Mouse (Mus musculus) G1E (cell line): Measurements from ENCODE around the gene Morn1. TPM values are rescaled to one million over a fixed set of nuclear protein-coding genes. Genes with fewer than 3 reads are reported as not detected.

Source experiments
- ATAC-seq: 2 replicates; pipeline ENCODE4 v1.8.0; 2016; ENCODE audit warnings: mild to moderate bottlenecking; ENCODE audit not compliant: insufficient number of reproducible peaks, poor library complexity, low FRiP score, severe bottlenecking; ENCODE audit errors: extremely low read depth
- DNase-seq: peaks from one replicate; pipeline ENCODE4 v3.0.0; 2012; ENCODE audit warnings: low spot score
- H3K27me3 ChIP-seq: 2 replicates; pipeline ENCODE4 v1.6.1; 2012; ENCODE audit warnings: mild to moderate bottlenecking, low read length, inconsistent platforms; ENCODE audit not compliant: insufficient read depth
- H3K36me3 ChIP-seq: replicated peaks from 2 replicates; pipeline ENCODE3; 2012; ENCODE audit warnings: mild to moderate bottlenecking, inconsistent platforms
- H3K4me1 ChIP-seq: 2 replicates; pipeline ENCODE4 v1.6.1; 2012; ENCODE audit warnings: low read depth, low read length, inconsistent platforms, mixed read lengths; ENCODE audit not compliant: insufficient read depth
- H3K4me3 ChIP-seq: 2 replicates; pipeline ENCODE4 v1.5.1; 2012; ENCODE audit warnings: low read depth, mild to moderate bottlenecking, inconsistent platforms, low read length, moderate library complexity, mixed read lengths
- H3K9me3 ChIP-seq: replicated peaks from 2 replicates; pipeline ENCODE4 v1.6.1; 2012; ENCODE audit warnings: inconsistent platforms
- CTCF ChIP-seq: IDR thresholded peaks from 2 replicates; pipeline ENCODE4 v1.5.1; 2012; ENCODE audit warnings: low read depth, low read length, inconsistent platforms, mixed read lengths
- GATA1 ChIP-seq: IDR thresholded peaks from 2 replicates; pipeline ENCODE4 v1.6.1; 2012; ENCODE audit warnings: borderline replicate concordance, low read length, inconsistent platforms, mixed read lengths
- GATA2 ChIP-seq: IDR thresholded peaks from 2 replicates; pipeline ENCODE4 v1.6.1; 2012; ENCODE audit warnings: low read depth, low read length, inconsistent platforms, borderline replicate concordance
- POLR2AphosphoS5 ChIP-seq: IDR thresholded peaks from 2 replicates; pipeline ENCODE4 v1.6.1; 2012; ENCODE audit warnings: low read depth, low read length, inconsistent platforms; ENCODE audit not compliant: insufficient replicate concordance
- TAL1 ChIP-seq: conservative IDR thresholded peaks from 2 replicates; pipeline ENCODE4 v1.6.1; 2012; ENCODE audit warnings: low read depth, low read length, inconsistent platforms, mixed read lengths
- polyA plus RNA-seq: library from polyadenylated mRNA; stranded (reverse); fragments of >175 nt; gene quantifications from 2 replicates; pipeline ENCODE4 v1.2.3, GENCODE M21; 2012
- total RNA-seq, 2 experiments: library from RNA; stranded (forward) in 1 of 2; stranded (reverse) in 1 of 2; fragments of 200-1000 nt in 1 of 2; fragments of >200 nt in 1 of 2; fragmentation: Nextera tagmentation in 1 of 2; gene quantifications; 2 replicates each; pipeline ENCODE4 v1.2.3; 2014 to 2017

Gene Morn1
- total and polyA plus RNA-seq, 3 experiments, result 2.3 to 5.3 (median 2.9) TPM

DNA sequence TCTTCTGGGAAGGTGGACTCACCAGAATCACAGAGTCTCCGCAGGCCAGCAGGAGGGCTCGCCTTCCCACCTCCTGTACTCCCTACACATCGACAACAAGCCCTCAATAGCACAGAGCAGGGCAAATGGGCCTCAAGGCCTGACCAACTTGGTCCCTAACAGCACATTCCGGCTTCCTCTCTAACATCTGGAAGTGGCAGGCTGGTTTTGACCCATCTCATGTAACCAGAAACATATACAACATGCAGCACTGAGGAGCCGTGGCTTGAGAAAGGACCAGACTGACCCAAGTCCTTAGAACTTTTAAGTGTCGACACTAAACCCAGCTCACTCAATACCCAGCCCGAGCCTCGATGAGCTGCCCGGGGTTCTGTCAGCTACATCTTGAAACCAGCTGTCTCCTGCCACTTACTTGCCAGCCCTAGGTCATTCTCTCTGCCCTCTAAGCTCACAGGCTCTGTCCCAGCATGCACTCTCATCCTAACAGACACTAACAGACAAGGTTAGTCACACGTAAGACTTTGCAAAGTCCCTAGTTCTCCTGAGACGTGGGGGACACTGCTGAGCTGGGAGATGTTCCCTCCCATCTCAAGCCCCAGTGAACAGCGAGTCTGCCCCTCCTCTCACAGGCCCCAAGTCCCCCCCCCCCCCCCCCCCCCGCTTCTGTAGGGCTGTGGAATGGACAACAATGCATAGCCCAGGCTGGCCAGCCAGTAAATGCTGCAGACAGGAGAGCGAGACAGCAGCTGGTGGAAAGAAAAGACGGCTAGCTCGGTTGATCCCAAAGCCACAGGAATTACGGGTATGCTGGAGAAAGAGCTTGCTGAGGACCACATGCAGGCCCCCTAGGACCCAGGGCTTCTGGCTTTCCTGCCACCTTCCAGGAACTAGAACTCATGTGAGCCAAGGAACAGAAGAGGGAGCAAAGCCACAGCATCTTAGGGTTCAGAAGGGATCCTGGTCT, 87.7 kb downstream of the Morn1 start:
- peaks cover 68% of the 10 kb centered on the region for H3K4me1 ChIP-seq
- H3K9me3 ChIP-seq, result no peaks in the 10 kb centered on the region
- DNase-seq (peak; percentile 28), ATAC-seq (no peak)
- H3K27me3 ChIP-seq, result no peaks in the 10 kb centered on the region
- TF ChIP-seq GATA1, result no peak
- TF ChIP-seq POLR2AphosphoS5, result no peak
- TF ChIP-seq GATA2, result no peak
- no peak for TF ChIP-seq CTCF
- TF ChIP-seq TAL1, result no peak
- H3K36me3 ChIP-seq, result peaks cover 40% of the 10 kb centered on the region
- H3K4me3 ChIP-seq, result peak overlapping the region; percentile 53; the same call in 1 of the 2 replicates

DNA sequence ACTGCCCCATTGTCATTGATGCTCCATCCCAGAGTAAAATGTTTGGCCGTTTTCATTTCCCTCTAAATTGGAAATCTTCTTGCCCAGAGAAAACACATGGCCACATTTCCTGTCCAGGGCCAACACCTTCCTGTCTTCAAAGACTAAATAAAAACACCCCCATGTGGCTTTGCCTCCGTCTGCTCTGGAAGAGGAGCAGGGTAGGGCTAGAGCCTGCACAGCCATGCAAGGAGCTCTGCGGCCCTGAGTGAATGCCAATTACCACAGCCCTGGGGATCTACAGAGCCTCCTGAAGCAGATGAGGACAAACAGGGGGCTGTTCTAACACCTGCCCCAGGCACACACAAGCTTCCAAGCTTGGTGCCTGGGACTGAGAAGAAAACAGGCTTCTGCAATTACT, 89.8 kb downstream of the Morn1 start:
- no peak for DNase-seq
- peaks cover 40% of the 10 kb centered on the region for H3K36me3 ChIP-seq
- no peak overlapping the region for H3K4me3 ChIP-seq
- ATAC-seq, result no peak
- no peaks in the 10 kb centered on the region for H3K9me3 ChIP-seq
- H3K27me3 ChIP-seq, result no peaks in the 10 kb centered on the region
- H3K4me1 ChIP-seq, result peaks cover 74% of the 10 kb centered on the region
- no peak for TF ChIP-seq GATA1
- no peak for TF ChIP-seq POLR2AphosphoS5
- TF ChIP-seq TAL1, result no peak
- no peak for TF ChIP-seq GATA2
- TF ChIP-seq CTCF, result no peak

DNA sequence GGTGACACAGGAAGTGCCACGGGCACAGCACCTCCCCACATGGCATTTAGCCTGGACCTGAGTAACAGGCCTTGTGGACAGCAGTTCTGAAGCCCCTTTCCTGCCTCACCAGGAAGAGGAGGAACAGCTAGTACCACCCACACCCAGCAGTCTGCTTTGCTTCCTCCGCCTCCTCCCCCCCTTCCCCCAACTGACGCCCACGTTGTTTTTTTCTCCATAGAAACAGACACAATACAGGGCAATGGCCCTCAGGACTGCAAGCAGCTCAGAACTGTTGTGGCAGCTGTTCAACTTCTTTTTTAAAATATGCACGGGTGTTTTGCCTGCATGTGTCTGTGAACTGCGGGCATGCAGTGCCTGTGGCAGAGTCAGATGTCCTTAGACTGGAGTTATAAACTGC, 91.9 kb downstream of the Morn1 start:
- Histone ChIP-seq H3K9me3 (no peaks in the 10 kb centered on the region), H3K36me3 (peaks cover 31% of the 10 kb centered on the region), H3K27me3 (no peaks in the 10 kb centered on the region), H3K4me1 (peaks cover 58% of the 10 kb centered on the region), H3K4me3 (peak overlapping the region; percentile 51; the same call in 1 of the 2 replicates)
- TF ChIP-seq GATA1, result no peak
- no peak for TF ChIP-seq POLR2AphosphoS5
- TF ChIP-seq TAL1, result no peak
- TF ChIP-seq GATA2, result no peak
- TF ChIP-seq CTCF, result no peak
- DNase-seq (peak; percentile 87), ATAC-seq (peak; percentile 81)

DNA sequence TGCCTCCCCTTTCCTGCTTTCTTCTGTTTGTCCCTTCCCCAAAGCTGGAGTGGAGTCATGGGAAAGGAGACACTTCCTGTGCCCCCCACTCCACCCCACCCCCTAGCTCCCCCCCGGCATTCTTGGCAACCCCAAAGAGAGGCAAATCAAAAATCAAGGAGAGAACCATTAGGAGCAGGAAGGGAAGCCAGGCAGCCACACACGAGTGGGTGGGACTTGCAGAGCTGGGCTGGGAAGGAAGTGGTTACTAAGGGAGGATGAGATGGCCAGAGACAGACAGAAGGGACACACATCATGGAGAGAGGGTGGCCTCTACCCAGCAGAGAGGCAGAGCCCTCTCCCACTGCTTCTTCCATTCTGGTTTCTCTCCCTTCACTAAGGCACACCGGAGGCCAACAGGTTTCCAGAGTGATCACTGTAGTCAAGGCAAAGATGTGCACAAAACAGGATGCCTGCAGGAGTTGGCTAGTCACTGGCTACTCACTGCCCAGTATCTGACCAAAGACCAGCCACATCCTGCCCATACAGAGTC, 92.7 kb downstream of the Morn1 start:
- peaks cover 50% of the 10 kb centered on the region for H3K4me1 ChIP-seq
- H3K4me3 ChIP-seq, result peak overlapping the region; percentile 51; the same call in 1 of the 2 replicates
- DNase-seq (peak; percentile 36), ATAC-seq (no peak)
- H3K9me3 ChIP-seq, result no peaks in the 10 kb centered on the region
- TF ChIP-seq POLR2AphosphoS5 (no peak), CTCF (no peak), TAL1 (no peak), GATA1 (no peak), GATA2 (no peak)
- no peaks in the 10 kb centered on the region for H3K27me3 ChIP-seq
- peaks cover 31% of the 10 kb centered on the region for H3K36me3 ChIP-seq

DNA sequence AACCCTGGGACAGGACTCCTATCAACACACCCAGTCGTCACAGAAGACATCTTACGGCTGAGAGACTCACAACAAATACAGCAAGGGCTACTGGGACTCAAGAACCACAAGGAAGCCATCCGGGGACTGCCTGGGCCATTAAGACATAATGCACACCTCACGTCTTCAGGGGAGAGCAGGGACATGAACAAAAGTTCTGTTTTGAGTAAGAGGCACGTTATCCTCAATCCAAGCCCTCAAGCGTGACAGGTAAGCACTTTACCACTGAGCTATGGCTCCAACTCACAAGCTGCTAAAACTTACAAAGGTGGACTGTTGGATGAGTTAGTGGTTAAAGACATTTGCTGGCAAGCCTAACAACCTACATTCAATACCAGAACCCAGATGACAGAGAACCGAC, 96.8 kb downstream of the Morn1 start:
- peaks cover 47% of the 10 kb centered on the region for H3K4me1 ChIP-seq
- no peak for TF ChIP-seq GATA1
- no peak for TF ChIP-seq POLR2AphosphoS5
- no peak for TF ChIP-seq CTCF
- no peak for TF ChIP-seq TAL1
- no peak for TF ChIP-seq GATA2

More for the DNA sequence above, 96.8 kb downstream of the Morn1 start:
- H3K27me3 ChIP-seq, result no peaks in the 10 kb centered on the region
- H3K4me3 ChIP-seq, result no peak overlapping the region
- ATAC-seq, result no peak
- DNase-seq, result no peak
- peaks cover 26% of the 10 kb centered on the region for H3K36me3 ChIP-seq
- no peaks in the 10 kb centered on the region for H3K9me3 ChIP-seq
